Mouse (Mus musculus) lung, postnatal 0 days (tissue): ENCODE results near the gene Gm20538. TPM values are rescaled to one million over a fixed set of nuclear protein-coding genes. Genes with fewer than 3 reads are reported as not detected.
A peak's percentile ranks its signal among the peaks of the same experiment; 100 is the strongest.

Source experiments
- ATAC-seq: fragments of 200-750 bp; cut with Nextera tagmentation; 2 replicates; pipeline ENCODE4 v1.8.0; 2017; ENCODE audit warnings: moderate library complexity
- DNase-seq: peaks from one replicate; pipeline ENCODE4 v3.0.0-alpha.2; 2016; ENCODE audit warnings: low spot score
- H3K27ac ChIP-seq: fragments of 300-500 bp; sonication (generic); 2 replicates; pipeline ENCODE4 v1.5.1; 2014; ENCODE audit warnings: antibody characterized with exemption, mild to moderate bottlenecking, low read length, mixed read lengths
- H3K27me3 ChIP-seq: fragments of 300-500 bp; sonication (generic); replicated peaks from 2 replicates; pipeline ENCODE4 v1.6.1; 2014; ENCODE audit warnings: low read length, mixed read lengths; ENCODE audit not compliant: insufficient read depth
- H3K36me3 ChIP-seq: fragments of 300-500 bp; sonication (generic); 2 replicates; pipeline ENCODE4 v1.6.1; 2014; ENCODE audit warnings: low read length, mixed read lengths; ENCODE audit not compliant: insufficient read depth
- H3K4me1 ChIP-seq: fragments of 300-500 bp; sonication (generic); 2 replicates; pipeline ENCODE4 v1.6.1; 2014; ENCODE audit warnings: antibody characterized with exemption, low read depth, low read length, mixed read lengths; ENCODE audit not compliant: insufficient read depth
- H3K4me2 ChIP-seq: fragments of 300-500 bp; sonication (generic); replicated peaks from 2 replicates; pipeline ENCODE4 v1.6.1; 2014; ENCODE audit warnings: low read depth, mild to moderate bottlenecking, low read length, moderate library complexity, mixed read lengths
- H3K4me3 ChIP-seq: fragments of 300-500 bp; sonication (generic); 2 replicates; pipeline ENCODE4 v1.5.1; 2014; ENCODE audit warnings: low read depth, low read length
- H3K9ac ChIP-seq: fragments of 300-500 bp; sonication (generic); replicated peaks from 2 replicates; pipeline ENCODE4 v1.6.1; 2014; ENCODE audit warnings: low read depth, mild to moderate bottlenecking
- H3K9me3 ChIP-seq: fragments of 300-500 bp; sonication (generic); 2 replicates; pipeline ENCODE4 v1.6.1; 2016; ENCODE audit warnings: low read length, mixed read lengths
- CTCF ChIP-seq: IDR thresholded peaks from 2 replicates; pipeline ENCODE4 v1.5.1; 2016; ENCODE audit warnings: antibody characterized with exemption, mild to moderate bottlenecking
- EP300 ChIP-seq: IDR thresholded peaks from 2 replicates; pipeline ENCODE4 v1.6.1; 2016; ENCODE audit warnings: antibody characterized with exemption, mild to moderate bottlenecking, control low read depth
- WGBS: fragments of 180-500 bp; shearing (Covaris S2); extraction: QIAGEN DNeasy Blood & Tissue Kit; methylation state at CpG from one replicate; pipeline ENCODE4 v1.1.7; 2014; 5-methylcytosine and 5-hydroxymethylcytosine counted together
- polyA plus RNA-seq: library from polyadenylated mRNA; unstranded; fragments of >200 nt; fragmentation: Nextera tagmentation; extraction: Ambion mirVana; gene quantifications from 2 replicates; pipeline ENCODE4 v1.2.1, GENCODE M21; 2015

Gm20538 gene
- polyA plus RNA-seq, 1 experiment from 2014 or later, result 0.86 TPM

- TF ChIP-seq EP300, result no peak
- TF ChIP-seq CTCF, result no peak
- H3K4me3 ChIP-seq, result no peak overlapping the region
- WGBS, result 33% methylated on average over 7 of the region's 7 CpGs
- no peak overlapping the region for H3K27ac ChIP-seq
- no peaks in the 10 kb centered on the region for H3K36me3 ChIP-seq
- H3K4me2 ChIP-seq, result no peak overlapping the region
- H3K4me1 ChIP-seq, result peaks cover 13% of the 10 kb centered on the region; the same call in 1 of the 2 replicates
- no peak overlapping the region for H3K9ac ChIP-seq
- no peaks in the 10 kb centered on the region for H3K9me3 ChIP-seq
- no peak for DNase-seq
- no peak for ATAC-seq
- peaks cover 51% of the 10 kb centered on the region for H3K27me3 ChIP-seq
Observed at GRCm38 (mm10) chr19:44513921-44514482, 38.6 kb downstream of the Gm20538 start.

GRCm38 (mm10) chr19:44513054-44513833, 39.4 kb downstream of the Gm20538 start:
- Histone ChIP-seq H3K27ac (no peak overlapping the region), H3K9ac (no peak overlapping the region), H3K9me3 (no peaks in the 10 kb centered on the region), H3K4me1 (peaks cover 13% of the 10 kb centered on the region; the same call in 1 of the 2 replicates), H3K4me3 (no peak overlapping the region), H3K4me2 (no peak overlapping the region), H3K36me3 (no peaks in the 10 kb centered on the region), H3K27me3 (peaks cover 54% of the 10 kb centered on the region)
- ATAC-seq, result no peak
- no peak for DNase-seq
- 45% methylated on average over 11 of the region's 11 CpGs for WGBS
- no peak for TF ChIP-seq EP300
- TF ChIP-seq CTCF, result no peak

- Histone ChIP-seq H3K27me3 (peaks cover 54% of the 10 kb centered on the region), H3K9me3 (no peaks in the 10 kb centered on the region), H3K4me2 (no peak overlapping the region), H3K9ac (no peak overlapping the region), H3K4me1 (peaks cover 13% of the 10 kb centered on the region; the same call in 1 of the 2 replicates), H3K36me3 (no peaks in the 10 kb centered on the region), H3K4me3 (no peak overlapping the region), H3K27ac (no peak overlapping the region)
- TF ChIP-seq CTCF, result no peak
- TF ChIP-seq EP300, result no peak
- WGBS, result 53% methylated on average over 5 of the region's 5 CpGs
- DNase-seq (no peak), ATAC-seq (no peak)
Observed at GRCm38 (mm10) chr19:44512601-44513000, 40.0 kb downstream of the Gm20538 start.

- Histone ChIP-seq H3K9ac (no peak overlapping the region), H3K4me3 (peak overlapping the region; percentile 35), H3K9me3 (no peaks in the 10 kb centered on the region), H3K4me2 (peak overlapping the region; percentile 56), H3K4me1 (peaks cover 13% of the 10 kb centered on the region; the same call in 1 of the 2 replicates), H3K27me3 (peaks cover 54% of the 10 kb centered on the region), H3K36me3 (no peaks in the 10 kb centered on the region), H3K27ac (no peak overlapping the region)
- no peak for TF ChIP-seq EP300
- peak; percentile 37 for TF ChIP-seq CTCF
- WGBS, result 3% methylated on average over 62 of the region's 66 CpGs
- peak; percentile 56 for ATAC-seq
- peak; percentile 44 for DNase-seq
Observed at GRCm38 (mm10) chr19:44511451-44512231, 41.0 kb downstream of the Gm20538 start.

- Histone ChIP-seq H3K9ac (no peak overlapping the region), H3K4me3 (no peak overlapping the region), H3K4me2 (0 out of 2 replicates have a peak overlapping the region, but pooled peaks have one; percentile 8), H3K36me3 (no peaks in the 10 kb centered on the region), H3K4me1 (peaks cover 13% of the 10 kb centered on the region; the same call in 1 of the 2 replicates), H3K27ac (no peak overlapping the region), H3K9me3 (no peaks in the 10 kb centered on the region), H3K27me3 (peaks cover 51% of the 10 kb centered on the region)
- no peak for DNase-seq
- ATAC-seq, result no peak
- WGBS, result 5% methylated on average over 12 of the region's 12 CpGs
- TF ChIP-seq EP300, result no peak
- no peak for TF ChIP-seq CTCF
Observed at GRCm38 (mm10) chr19:44510534-44511175, 42.0 kb downstream of the Gm20538 start.

GRCm38 (mm10) chr19:44502741-44503140, 49.9 kb downstream of the Gm20538 start:
- Histone ChIP-seq H3K4me1 (no peaks in the 10 kb centered on the region), H3K4me3 (no peak overlapping the region), H3K36me3 (no peaks in the 10 kb centered on the region), H3K27me3 (no peaks in the 10 kb centered on the region; the same call in 1 of the 2 replicates), H3K9me3 (no peaks in the 10 kb centered on the region), H3K27ac (no peak overlapping the region), H3K9ac (no peak overlapping the region), H3K4me2 (no peak overlapping the region)
- ATAC-seq (no peak), DNase-seq (peak; percentile 64)
- WGBS, result 46% methylated on average over 4 of the region's 4 CpGs
- TF ChIP-seq CTCF, result no peak
- no peak for TF ChIP-seq EP300
